Mouse (Mus musculus): ENCODE results near the gene Trpc7.

Trpc7 gene

DNA sequence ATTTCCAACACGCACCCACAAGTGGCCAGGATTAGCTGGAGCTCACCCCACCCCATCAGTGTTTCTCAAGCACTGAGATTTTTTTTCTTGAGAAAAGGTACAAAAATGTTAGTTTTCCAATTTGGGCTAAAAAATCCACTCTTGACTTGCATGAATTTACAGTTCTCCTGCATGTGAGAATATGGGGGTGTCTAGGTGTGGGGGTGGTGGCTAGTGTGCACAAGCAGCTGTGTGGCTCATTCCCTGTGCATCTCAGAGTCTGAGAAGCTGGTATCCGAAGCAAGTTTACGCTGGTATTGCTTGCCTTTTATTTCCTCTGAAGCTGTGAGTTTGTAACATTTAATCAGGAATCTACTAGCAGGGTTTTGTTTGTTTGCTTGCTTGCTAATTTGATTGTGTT, 105.1 kb downstream of the Trpc7 start:
- DNase-seq (ENCODE audit: low spot score): no peak

DNA sequence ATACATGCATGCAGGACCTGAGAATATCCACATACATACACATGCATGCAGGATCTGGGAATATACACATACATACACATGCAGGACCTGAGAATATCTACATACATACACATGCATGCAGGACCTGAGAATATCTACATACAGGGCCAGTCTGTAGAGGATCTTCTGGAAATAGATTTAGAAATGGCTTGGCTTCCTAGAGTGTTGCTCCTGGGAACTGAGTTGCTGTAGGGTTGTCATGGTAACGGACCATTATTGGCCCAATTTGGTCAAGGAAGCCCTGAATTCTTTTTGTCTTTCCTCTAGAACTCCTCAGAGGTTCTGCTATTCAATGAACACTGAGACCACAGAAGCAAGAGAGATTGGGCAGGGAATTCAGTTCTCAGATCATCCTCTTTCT, 113.2 kb downstream of the Trpc7 start:
- no peak for DNase-seq (ENCODE audit: low spot score)

DNA sequence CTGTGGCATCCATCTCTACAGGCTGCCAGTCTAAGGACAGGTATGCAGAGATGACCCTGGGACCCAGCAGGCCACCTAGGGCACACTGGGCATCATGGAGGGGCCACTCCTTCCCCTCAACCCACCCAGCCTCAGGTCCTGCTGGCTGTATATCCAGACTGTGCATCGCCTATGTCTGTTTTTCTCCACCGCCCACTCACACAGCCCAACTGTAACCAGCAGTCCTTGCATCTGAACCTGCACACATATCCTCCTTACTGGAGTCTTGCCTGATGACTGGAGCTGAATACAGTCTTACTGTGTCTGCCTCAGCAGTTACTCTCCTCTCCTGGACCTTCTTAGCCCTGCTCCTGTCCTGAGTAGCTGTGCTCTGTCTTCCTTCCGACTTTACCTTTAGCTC, 114.1 kb downstream of the Trpc7 start:
- DNase-seq (ENCODE audit: low spot score): no peak

DNA sequence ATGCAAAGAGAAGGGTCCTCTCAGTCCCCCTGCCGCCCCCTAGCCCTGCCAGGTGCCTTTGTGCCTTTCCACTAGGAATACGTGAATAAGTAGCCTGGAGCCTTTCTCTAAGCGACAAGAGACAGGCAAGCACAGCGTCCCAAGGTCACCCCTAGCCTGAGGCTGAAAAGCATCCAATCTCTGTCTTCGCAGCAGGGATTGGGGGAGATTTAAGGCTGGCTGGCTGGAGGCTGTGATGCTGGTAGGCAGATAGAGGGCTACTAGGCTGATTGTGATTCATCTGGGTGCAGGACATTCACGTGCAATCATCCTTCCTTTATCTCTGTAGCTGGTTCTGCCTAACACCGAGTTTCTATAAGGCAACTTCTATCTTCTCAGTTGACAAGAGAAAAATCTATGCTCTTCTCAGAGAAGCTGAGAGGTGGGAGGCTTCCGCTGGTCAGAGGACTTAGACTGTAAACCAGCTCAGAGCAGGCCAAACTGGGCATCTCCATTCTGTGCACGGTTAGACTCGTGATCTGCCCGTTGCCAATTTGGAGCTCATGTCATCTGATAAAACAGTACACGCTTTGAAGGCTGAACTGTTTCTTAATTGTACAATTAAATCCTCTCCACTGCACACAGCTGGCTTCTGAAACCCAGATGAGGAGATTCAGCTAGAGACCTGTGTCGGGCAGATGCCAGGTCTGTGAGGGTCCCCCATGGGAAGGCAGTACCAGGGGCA, 114.9 kb downstream of the Trpc7 start:
- DNase-seq (ENCODE audit: low spot score): no peak

DNA sequence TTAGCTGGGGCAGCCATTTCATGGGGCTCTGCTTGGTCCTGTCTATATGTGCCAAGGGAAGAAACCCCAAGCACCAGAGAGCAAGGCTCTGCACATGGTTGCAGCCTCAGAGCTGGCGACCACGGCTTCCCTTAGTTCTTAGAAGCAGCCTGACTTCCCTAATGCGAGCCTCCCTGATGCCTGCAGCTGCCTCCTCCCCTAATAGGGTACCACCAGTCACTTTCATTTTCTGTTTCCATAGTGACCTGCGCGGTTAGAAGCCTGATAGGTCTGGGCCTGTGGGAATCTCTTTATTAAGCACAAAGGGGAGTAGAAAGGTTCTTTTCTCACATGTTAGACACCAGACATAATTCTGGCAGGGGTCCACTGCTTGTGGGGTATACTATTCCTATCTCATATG, 121.5 kb downstream of the Trpc7 start:
- DNase-seq (ENCODE audit: low spot score): no peak

DNA sequence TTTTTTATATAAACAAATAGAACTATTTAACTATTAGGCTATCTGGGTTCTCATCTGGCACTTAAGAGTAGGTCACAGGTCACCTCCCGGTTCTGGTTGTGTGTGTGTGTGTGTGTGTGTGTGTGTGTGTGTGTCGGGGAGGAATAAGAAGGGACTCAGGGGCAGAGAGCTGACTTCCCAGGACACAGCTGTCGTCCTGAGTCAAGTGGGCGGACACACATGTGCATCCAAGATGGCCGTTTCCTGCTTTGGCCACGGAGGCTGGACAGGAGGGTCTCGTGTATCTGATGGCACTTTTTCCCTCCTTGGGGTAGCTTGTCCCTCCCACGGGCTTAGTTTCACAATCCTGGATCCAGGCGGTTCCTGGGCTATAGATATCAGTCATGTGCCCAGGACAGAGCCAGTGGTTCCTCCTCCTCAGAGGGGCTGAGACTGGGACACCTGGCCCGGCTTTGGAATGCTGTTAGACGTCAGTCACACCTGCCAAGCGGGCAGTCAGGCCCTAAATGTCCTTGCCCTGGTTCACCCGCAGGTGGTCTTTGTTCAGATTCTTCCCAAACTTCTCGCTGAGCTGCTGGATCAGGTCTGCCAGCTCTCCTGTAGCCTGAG, 122.4 kb downstream of the Trpc7 start:
- no peak for DNase-seq (ENCODE audit: low spot score)

GRCm38 (mm10) chr13:56772592-56772991, 123.2 kb downstream of the Trpc7 start:
- no peak for DNase-seq (ENCODE audit: low spot score)

- DNase-seq (ENCODE audit: low spot score): no peak
These were observed 125.0 kb downstream of the Trpc7 start for GRCm38 (mm10) chr13:56770786-56771185.

DNA sequence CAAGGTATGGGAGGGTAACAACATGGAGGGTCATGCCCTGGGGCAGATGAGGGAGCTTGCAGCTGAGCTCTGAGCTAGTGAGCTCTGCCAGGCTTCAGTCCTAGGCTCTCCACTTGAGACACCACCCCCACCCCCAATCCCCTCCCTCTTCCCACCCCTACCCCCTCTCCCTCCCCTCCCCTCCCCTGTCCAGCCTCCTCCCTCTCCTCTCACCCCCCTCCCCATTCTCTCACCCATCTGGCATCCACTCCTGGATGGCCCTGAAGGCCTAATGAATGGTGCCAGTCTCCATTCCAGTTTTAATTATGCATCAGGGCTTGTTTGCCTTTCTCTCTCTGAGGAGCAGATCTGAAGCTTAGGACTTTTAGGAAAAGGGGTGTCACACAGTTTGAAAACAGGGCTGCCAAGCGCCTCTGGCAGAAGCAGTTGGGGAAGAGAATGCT, 125.6 kb downstream of the Trpc7 start:
- no peak for DNase-seq (ENCODE audit: low spot score)

DNA sequence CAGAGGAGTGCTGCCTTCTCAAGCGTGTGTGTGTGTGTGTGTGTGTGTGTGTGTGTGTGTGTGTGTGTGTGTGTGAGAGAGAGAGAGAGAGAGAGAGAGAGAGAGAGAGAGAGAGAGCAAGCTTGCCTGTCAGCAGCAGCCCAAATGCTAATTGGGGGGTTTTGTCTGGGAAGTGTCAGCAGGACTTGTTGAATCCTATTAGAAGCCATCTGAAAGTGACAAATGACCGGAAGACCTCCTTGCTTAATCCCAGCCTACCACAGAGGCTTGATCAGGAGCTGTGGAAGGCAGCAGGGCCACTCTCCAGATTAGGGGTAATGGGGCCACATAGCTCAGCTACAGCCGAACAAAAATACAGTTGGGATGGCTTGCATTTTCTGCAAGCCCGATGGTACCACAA, 126.4 kb downstream of the Trpc7 start:
- no peak for DNase-seq (ENCODE audit: low spot score)

DNA sequence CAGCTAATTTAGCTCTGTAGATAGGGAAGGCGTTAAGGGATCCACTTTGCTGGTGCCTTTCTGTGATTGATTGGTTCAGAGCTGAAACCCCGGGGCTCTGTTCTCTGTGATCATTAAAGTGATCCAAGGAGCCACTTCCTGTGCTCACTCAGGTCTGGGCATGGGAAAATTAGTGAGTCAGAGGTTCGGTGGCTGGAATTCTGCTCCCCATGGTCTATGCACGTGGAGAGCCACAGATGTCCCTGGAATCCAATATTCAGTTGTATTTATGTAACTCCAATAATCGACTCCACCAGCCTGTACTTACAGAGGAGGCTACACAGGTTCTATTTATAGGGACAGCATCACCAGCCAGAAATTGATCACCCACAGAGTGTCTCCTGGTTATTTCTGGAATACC, 129.6 kb downstream of the Trpc7 start:
- DNase-seq (ENCODE audit: low spot score): no peak

GRCm38 (mm10) chr13:56765284-56766032, 130.3 kb downstream of the Trpc7 start:
- DNase-seq (ENCODE audit: low spot score): no peak

- no peak for DNase-seq (ENCODE audit: low spot score)
These were observed 133.2 kb downstream of the Trpc7 start for GRCm38 (mm10) chr13:56762446-56763229.

DNA sequence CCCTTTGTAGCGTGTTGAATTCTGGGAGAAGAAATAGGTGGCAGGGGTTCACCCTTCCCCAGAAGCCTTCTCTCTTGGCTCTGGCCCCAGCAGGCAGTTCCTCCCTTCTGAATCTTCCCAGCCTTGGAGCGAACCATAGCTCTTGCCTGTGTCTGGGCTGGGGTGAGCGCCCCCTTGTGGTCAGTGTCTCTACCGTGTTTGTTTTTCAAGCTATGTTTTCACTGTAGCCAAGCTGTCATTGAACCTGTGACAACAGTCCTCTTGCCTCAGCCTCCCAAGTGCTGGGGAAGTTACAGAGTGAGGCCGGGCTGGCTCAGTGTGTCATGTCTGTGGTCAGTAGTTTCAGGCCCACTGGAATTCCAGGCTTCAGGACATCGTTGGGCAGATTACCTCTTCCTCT, 137.3 kb downstream of the Trpc7 start:
- peak; percentile 76 for DNase-seq (ENCODE audit: low spot score)

GRCm38 (mm10) chr13:56757201-56757600, 138.6 kb downstream of the Trpc7 start:
- no peak for DNase-seq (ENCODE audit: low spot score)

DNA sequence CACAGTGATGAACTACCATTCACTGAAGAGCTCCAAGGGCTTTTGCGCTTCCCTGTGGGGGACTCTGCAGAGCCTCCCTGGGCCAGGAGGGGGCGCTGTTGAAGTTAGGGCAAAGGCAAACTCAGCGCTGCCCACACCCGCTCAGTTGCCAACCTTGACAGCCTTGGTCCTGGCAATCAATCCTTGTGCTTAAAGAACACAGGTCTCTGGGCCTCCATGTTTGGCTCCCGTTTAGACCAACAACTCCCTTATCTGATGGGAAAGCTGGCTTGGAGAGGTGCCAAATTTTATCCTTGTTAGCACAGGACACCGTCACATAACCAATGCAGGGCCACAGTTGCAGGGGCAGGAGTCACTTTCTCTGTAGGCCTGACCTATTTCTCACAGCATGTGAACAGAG, 139.9 kb downstream of the Trpc7 start:
- peak; percentile 42 for DNase-seq (ENCODE audit: low spot score)

GRCm38 (mm10) chr13:56753192-56753951, 142.4 kb downstream of the Trpc7 start, which contains the start of gene Gm45623:
Gm45623 (minus strand) TSS chr13:56753827.
- DNase-seq (ENCODE audit: low spot score): no peak

DNA sequence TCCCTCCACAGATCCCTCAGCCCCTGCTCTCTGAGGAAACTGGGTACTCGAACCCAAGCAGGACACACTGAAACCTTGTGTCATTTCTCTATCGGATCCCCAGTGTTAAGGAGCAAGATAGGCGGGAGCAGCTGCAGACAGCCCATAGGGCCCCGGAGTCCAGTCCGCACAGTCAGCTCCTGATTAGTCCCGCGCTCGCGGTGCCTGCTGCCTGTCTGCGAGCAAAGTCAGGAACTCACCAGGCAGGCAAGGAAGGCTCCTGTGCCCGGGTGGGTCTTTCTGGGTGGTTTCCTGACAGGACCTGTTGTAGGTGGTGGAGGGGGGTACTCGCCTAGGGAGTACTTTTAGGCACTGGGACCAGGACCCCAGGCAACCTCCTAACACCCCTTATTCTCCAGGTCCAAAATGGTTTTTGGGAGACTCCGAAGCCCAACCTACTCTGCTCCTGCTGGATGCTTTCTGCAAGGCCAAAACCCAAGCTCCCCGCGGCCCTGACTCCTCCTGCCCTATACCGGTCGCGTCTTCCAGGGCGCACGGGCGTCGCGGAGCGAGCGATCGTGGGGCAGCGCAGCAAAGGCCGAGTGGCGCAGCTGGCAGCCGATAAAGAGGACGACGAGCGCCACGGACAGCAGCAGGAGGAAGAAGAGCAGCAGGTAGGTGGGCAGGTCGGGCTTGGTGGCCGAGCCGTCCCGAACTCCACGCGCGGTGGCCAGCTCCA, 143.2 kb downstream of the Trpc7 start:
- DNase-seq (ENCODE audit: low spot score): no peak

GRCm38 (mm10) chr13:56751774-56752173, 144.0 kb downstream of the Trpc7 start:
- no peak for DNase-seq (ENCODE audit: low spot score)

DNA sequence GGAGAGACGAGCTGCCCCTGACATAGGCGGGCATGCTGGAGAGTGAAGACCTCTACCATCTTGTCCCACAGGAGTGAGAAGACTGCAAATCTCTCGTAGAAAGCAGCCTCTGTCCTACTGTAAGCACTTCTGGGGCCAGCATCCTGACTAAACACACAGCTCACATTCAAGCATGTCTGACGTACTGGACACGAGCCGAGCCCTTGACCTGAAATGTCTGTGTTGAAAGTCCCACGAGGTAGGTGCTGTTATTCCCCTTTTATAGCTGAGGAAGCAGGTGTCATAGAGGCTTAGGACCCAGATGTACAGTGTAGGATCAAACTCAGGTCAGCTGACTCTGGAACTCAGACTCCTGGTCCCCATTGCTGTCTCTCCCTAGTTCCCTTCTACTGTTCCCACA, 146.4 kb downstream of the Trpc7 start:
- no peak for DNase-seq (ENCODE audit: low spot score)

DNA sequence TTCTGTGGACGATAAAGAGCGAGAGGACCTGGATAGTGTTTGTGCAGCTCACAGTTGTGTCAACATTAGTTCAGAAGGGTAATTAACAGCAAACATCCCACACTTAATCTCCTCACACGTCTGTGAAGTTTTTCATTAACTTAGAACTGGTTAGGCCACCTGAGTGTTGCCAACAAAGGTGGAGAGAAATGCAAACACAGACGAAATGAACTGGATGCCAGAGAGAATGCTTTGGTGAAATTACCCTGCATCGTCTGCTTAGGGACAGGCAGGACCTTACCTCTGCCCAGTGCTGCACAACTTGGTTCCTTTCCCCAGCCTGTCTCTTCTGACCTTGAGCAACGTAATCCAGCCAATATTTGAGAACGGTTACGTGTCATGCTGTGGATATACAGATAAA, 148.2 kb downstream of the Trpc7 start:
- DNase-seq (ENCODE audit: low spot score): no peak

All from urinary bladder, postnatal 14 days (tissue).